Mouse (Mus musculus) liver, adult 2 months (tissue): Measurements from ENCODE around the gene Samd14. TPM values are rescaled to one million over a fixed set of nuclear protein-coding genes. Genes with fewer than 3 reads are reported as not detected.

ENCODE experiments used
- DNase-seq: peaks from one replicate; pipeline ENCODE4 v3.0.0-alpha.2; 2011; ENCODE audit warnings: low read depth, low spot score; ENCODE audit errors: extremely low read depth
- H3K27ac ChIP-seq: fragments of 200-500 bp; replicated peaks from 2 replicates; pipeline ENCODE4 v1.5.1; 2012; ENCODE audit warnings: low read depth, mild to moderate bottlenecking, control low read depth, inconsistent platforms, low read length; ENCODE audit not compliant: insufficient read depth
- H3K27me3 ChIP-seq: fragments of 200-500 bp; 2 replicates; pipeline ENCODE4 v1.6.1; 2012; ENCODE audit warnings: mild to moderate bottlenecking, moderate library complexity, low read length, inconsistent platforms; ENCODE audit not compliant: control insufficient read depth, insufficient read depth
- H3K36me3 ChIP-seq: fragments of 200-500 bp; 2 replicates; pipeline ENCODE4 v1.6.1; 2012; ENCODE audit warnings: low read length, inconsistent platforms; ENCODE audit not compliant: control insufficient read depth, insufficient read depth
- H3K4me1 ChIP-seq: fragments of 200-500 bp; 2 replicates; pipeline ENCODE4 v1.6.1; 2011; ENCODE audit warnings: low read length; ENCODE audit not compliant: control insufficient read depth, insufficient read depth
- H3K4me3 ChIP-seq: fragments of 200-500 bp; 2 replicates; pipeline ENCODE4 v1.5.1; 2011; ENCODE audit warnings: low read depth, mild to moderate bottlenecking, control low read depth, low read length, moderate library complexity; ENCODE audit not compliant: insufficient read depth
- H3K79me2 ChIP-seq: fragments of 200-500 bp; 2 replicates; pipeline ENCODE4 v1.6.1; 2012; ENCODE audit warnings: inconsistent platforms, mild to moderate bottlenecking, low read length, moderate library complexity; ENCODE audit not compliant: control insufficient read depth, insufficient read depth
- H3K9ac ChIP-seq: fragments of 200-500 bp; 2 replicates; pipeline ENCODE4 v1.6.1; 2012; ENCODE audit warnings: low read depth, mild to moderate bottlenecking, control low read depth, inconsistent platforms, low read length
- CTCF ChIP-seq: fragments of 200-500 bp; IDR thresholded peaks from 2 replicates; pipeline ENCODE4 v1.5.1; 2011; ENCODE audit warnings: low read depth, low read length, control low read depth
- POLR2A ChIP-seq: fragments of 200-500 bp; IDR thresholded peaks from 2 replicates; pipeline ENCODE4 v1.6.1; 2011; ENCODE audit warnings: low read length, control low read depth; ENCODE audit not compliant: insufficient read depth; ENCODE audit errors: extremely low read depth
- WGBS: fragments of 180-500 bp; shearing (Covaris S2); methylation state at CpG from one replicate; pipeline ENCODE4 v1.1.7; 2018; 5-methylcytosine and 5-hydroxymethylcytosine counted together
- polyA plus RNA-seq: library from polyadenylated mRNA; depleted of rRNA; stranded (reverse); fragments of >200 nt; gene quantifications from 2 replicates; pipeline ENCODE4 v1.2.3, GENCODE M21; 2012
- total RNA-seq: library from RNA; depleted of rRNA; stranded (reverse); fragments of >200 nt; gene quantifications from 2 replicates; pipeline ENCODE4 v1.2.3, GENCODE M21; 2014

Samd14 gene
- total and polyA plus RNA-seq, 2 experiments: 0.13 to 0.18 TPM

DNA sequence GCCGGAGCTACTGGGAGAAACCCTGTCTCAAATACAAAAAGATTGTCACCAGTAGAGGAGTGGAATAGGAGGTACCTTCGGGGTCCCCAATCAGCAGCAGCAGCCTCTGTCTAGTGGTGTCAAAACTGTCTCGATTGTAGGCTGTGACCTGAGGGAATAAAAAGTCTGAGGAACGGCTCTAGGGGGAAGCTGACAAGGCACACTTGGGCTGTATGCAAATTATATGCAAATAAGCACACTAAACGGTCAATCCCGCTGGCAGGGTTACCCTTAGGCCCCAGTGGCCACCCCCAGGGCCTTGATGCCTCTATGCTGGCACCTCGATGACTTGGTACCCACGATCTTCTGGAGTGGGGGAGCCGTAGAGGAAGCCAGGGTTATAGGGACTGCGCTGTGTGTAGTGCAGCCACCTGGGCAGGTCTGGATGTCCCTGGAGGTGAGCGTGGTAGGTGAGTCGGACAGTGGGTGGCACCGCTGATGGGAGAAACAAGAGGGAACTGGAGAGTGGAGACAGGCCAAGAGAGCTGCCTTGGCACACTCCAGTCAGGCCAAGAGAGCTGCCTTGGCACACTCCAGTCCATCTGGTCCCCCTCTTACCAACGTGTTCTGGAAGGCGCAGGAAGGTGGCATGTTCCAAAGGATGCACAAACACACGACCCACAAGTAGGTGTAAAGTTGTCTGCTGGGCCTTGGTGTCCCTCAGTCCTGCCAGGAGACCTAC is 37.6 kb upstream of the Samd14 start:
- Histone ChIP-seq H3K79me2 (no peaks in the 10 kb centered on the region), H3K4me1 (no peaks in the 10 kb centered on the region), H3K27ac (no peak overlapping the region), H3K9ac (no peak overlapping the region), H3K4me3 (no peak overlapping the region), H3K27me3 (no peaks in the 10 kb centered on the region), H3K36me3 (no peaks in the 10 kb centered on the region)
- TF ChIP-seq POLR2A (no peak), CTCF (no peak)
- no peak for DNase-seq
- WGBS: 62% methylated on average over 16 of the region's 16 CpGs

DNA sequence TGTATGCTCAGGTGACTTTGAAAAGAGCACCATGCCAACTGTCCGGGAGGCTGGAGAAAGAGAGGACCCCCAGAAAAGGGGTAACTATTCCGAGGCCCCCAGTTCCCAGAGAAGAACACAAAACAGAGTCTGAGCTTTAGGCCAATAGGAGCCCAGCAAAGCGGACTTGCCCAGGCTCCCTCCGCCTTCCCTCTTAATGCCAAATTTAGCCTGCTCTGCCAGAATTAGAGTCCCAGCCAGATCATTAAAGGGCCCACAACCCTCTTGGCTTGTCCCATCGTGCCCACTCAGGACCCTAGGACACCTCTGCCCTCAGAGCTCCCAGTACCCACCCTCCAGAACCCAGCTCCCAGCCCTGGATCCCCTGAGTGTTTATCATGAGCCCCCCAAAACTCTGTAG is 36.8 kb upstream of the Samd14 start:
- no peaks in the 10 kb centered on the region for H3K36me3 ChIP-seq
- 72% methylated on average over 5 of the region's 5 CpGs for WGBS
- H3K4me1 ChIP-seq: no peaks in the 10 kb centered on the region
- TF ChIP-seq POLR2A: no peak
- TF ChIP-seq CTCF: no peak
- no peak for DNase-seq
- no peak overlapping the region for H3K4me3 ChIP-seq
- no peaks in the 10 kb centered on the region for H3K79me2 ChIP-seq
- no peak overlapping the region for H3K27ac ChIP-seq
- no peak overlapping the region for H3K9ac ChIP-seq
- no peaks in the 10 kb centered on the region for H3K27me3 ChIP-seq

DNA sequence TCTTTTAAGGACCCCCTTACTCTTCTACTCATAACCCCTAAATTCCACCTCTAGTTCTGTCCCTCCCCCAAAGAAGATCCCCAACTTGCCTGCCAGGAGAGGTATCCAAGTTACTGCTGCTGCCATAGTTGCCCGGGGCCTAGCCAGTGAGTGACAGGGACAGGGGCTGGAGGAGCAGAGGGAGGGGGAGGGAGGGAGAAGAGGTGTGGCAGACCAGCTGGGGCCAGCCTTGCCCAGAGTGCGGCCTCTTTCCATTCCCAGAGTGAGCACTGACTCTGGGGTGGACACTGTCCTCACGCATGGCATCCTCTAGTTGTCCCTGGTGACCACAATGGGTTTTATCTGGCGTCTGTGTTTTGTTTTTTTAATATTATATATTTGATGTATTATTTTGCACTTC is 36.4 kb upstream of the Samd14 start:
- H3K4me1 ChIP-seq: no peaks in the 10 kb centered on the region
- no peak for DNase-seq
- no peak overlapping the region for H3K4me3 ChIP-seq
- H3K36me3 ChIP-seq: no peaks in the 10 kb centered on the region
- no peak overlapping the region for H3K9ac ChIP-seq
- no peaks in the 10 kb centered on the region for H3K79me2 ChIP-seq
- no peaks in the 10 kb centered on the region for H3K27me3 ChIP-seq
- 76% methylated on average over 4 of the region's 4 CpGs for WGBS
- no peak overlapping the region for H3K27ac ChIP-seq
- TF ChIP-seq CTCF: no peak
- no peak for TF ChIP-seq POLR2A

DNA sequence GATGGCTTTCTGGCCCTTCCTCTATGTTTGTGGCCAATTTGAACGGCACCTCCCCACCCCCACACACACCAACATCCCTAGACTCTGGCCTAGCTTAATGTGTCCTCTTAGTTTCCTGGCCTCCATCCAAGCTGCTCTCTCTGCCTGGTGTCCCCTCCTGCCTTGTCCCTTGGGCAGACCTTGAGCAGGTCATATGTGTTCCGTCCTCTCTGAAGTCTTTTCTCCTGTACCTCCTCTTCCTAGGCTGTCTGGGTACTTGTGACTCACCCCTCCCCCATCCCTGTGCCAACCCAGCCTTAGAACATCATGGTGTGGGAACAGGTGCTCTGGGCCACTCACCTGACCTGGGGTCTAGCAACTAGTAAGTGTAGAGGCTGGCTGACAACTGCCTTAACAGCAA is 34.7 kb upstream of the Samd14 start:
- Histone ChIP-seq H3K27ac (no peak overlapping the region), H3K79me2 (no peaks in the 10 kb centered on the region), H3K36me3 (no peaks in the 10 kb centered on the region), H3K4me3 (no peak overlapping the region), H3K27me3 (no peaks in the 10 kb centered on the region), H3K9ac (no peak overlapping the region), H3K4me1 (no peaks in the 10 kb centered on the region; the same call in 1 of the 2 replicates)
- TF ChIP-seq CTCF (no peak), POLR2A (no peak)
- 58% methylated on average over 2 of the region's 2 CpGs for WGBS
- DNase-seq: no peak

DNA sequence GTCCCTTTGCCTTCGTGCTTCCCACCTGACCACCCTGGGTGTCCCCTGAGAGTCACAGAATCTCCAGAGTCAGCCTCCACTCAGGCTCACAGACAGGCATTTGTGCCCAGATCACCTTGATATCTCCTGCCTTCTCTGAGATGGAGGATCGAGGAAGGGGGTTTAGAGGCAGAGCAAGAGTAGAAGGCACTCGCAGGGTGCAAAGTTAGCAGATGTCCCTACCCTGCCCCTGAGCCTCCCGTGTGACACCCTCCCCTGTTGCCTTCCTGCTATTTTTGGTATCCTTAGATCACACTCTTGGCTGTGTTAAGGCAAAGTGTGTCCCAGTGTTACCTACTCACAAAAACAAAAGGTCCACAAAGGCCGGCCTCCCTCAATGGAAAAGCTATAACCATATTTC is 33.5 kb upstream of the Samd14 start, which contains the start of gene Sgca:
Sgca (minus strand) TSS at position 129 of the 400 bp plus-strand sequence.
- H3K27me3 ChIP-seq: no peaks in the 10 kb centered on the region
- no peaks in the 10 kb centered on the region for H3K79me2 ChIP-seq
- H3K4me1 ChIP-seq: no peaks in the 10 kb centered on the region; the same call in 1 of the 2 replicates
- H3K9ac ChIP-seq: no peak within 1 kb of the TSS
- no peaks in the 10 kb centered on the region for H3K36me3 ChIP-seq
- no peak within 1 kb of the TSS for H3K4me3 ChIP-seq
- no peak within 1 kb of the TSS for H3K27ac ChIP-seq
- DNase-seq: no peak
- 78% methylated on average over 5 of the region's 5 CpGs for WGBS
- TF ChIP-seq POLR2A (no peak), CTCF (no peak)
